Mouse (Mus musculus) NIH3T3 (cell line): ENCODE measurements around the gene Hnrnpa3.
"Not testable (repeated sequence)": the region's sequence is repeated elsewhere in the genome, so short reads cannot be mapped to it uniquely, and the experiment has no call there.

ENCODE experiments used
- DNase-seq: peaks from one replicate; pipeline ENCODE4 v3.0.0-alpha.2; 2012; ENCODE audit warnings: low read depth

Hnrnpa3 gene

DNA sequence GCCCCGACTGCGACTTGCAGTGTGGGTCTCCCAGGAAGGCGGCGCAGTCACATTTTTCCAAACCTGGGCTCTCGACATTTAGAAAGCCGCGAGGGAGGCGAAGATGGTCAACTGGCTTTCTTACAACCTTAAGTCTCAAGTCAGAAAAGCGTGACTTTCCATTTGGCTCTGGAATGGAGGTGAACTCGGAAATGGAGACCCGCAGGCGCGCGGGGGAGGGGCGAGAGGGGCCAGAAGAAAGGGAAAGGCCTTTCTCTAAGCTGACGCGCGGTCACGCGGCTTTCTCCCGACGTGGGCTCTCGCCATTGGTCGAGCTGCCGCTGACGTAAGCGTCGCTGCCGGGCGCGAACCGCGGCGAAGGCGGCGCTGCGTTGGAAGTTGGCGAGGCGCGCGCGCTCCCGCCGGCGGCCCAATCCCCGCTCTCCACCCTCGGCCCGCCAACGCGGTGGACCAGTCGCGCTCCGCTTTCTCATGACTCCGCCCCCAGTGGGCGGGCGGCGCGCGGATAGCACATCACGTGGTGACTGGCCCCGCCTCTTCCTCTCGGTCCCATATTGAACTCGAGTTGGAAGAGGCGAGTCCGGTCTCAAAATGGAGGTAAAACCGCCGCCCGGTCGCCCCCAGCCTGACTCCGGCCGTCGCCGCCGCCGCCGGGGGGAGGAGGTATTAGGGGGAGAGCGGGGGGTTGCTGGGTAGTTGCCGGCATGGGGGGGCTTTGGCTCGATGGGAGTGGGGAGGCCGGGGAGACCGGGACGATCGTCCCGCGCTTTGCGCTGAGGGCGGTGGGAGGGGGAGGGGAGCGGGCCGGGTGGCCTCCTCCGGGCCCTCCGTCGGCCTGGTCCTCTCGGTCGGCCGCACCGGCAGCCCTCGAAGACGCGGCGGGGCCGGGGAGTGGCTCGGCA, at the start of gene Hnrnpa3:
TSS of gene Hnrnpa3 (plus strand) at position 535 of the 902 bp plus-strand sequence.
- DNase-seq, result peak; percentile 100

DNA sequence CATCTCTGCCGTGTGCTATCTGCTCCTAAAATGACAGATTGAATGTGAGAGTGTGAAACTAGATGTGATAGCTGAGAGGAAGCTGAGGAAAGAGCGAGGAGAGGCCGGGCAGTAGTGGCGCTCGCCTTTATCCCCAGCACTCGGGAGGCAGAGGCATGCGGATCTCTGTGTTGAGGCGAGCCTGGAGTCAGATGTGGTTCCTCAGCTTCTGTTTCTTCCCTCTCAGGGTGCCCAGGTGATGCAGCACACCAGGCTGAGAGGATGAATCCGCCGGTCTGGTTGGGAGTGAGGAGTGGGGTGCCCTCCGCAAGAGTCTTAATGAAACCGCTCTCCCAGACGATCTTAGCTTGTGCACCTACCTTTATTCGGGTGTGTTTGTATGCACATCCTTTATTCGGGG, 49.1 kb upstream of the Hnrnpa3 start:
- DNase-seq, result no peak

DNA sequence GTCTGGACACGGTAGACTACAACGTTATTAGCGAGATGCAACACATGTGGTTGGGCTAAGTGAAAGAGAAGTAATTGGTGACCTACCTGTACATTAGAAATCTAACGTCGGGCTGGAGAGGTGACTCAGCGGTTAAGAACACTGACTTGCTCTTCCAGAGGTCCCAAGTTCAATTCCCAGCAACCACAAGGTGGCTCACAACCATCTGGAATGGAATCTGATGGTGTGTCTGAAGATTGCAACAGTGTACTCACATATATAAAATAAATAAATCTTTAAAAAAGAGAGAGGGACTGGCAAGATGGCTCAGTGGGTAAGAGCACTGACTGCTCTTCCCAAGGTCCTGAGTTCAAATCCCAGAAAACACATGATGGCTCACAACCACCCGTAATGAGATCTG, 48.5 kb upstream of the Hnrnpa3 start:
- peak; percentile 67 for DNase-seq

- no peak for DNase-seq
Measured at GRCm38 (mm10) chr2:75611041-75611805, 47.8 kb upstream of the Hnrnpa3 start.

- DNase-seq, result no peak
Measured at GRCm38 (mm10) chr2:75612006-75612405, 47.1 kb upstream of the Hnrnpa3 start.

DNA sequence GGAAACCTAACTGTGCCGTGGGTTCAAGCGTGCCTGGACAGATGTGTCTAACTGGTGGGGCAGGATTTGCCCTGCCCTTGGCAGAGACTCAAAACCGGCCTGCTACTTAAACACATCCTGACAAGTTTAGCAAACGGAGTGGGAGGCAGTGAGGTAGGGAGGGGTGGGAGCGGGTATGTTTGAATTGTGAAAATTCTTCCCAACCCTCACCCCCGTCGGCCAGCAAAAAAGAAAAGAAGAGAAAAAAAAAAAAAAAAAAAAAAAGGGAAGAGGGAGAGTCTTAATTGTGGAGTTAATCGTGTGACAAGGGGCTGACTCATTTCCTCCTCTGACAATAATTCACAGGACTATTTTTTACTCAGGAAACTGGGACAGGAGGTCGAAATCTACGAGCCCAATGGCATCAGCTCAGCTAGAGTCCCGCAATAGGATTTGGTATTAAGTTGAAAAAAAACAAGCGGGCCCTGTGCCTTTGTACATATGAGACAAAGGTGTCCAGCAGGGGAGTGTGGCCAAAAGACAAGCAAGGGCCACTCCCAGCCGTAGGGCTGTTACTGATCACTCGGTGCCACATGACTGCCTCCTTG, 46.0 kb upstream of the Hnrnpa3 start:
- peak; percentile 69 for DNase-seq

DNA sequence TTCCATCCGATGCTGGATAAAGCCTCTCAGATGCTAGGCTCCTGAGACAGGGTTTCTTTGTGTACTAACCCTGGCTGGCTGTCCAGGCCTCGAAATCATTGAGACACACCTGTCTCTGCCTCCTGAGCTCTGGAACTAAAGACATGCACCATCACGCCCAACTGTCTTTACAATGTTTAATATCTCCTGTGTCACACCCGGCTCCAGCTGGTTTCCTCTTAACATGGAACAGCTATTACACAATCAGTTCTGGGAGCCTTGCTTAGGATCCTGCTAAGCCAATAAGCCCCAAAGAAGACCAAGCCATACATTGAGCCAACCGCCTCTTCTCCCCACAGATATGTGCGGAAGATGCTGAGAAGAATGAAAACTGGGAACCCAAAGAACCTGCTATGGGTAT, 44.5 kb upstream of the Hnrnpa3 start:
- no peak for DNase-seq

DNA sequence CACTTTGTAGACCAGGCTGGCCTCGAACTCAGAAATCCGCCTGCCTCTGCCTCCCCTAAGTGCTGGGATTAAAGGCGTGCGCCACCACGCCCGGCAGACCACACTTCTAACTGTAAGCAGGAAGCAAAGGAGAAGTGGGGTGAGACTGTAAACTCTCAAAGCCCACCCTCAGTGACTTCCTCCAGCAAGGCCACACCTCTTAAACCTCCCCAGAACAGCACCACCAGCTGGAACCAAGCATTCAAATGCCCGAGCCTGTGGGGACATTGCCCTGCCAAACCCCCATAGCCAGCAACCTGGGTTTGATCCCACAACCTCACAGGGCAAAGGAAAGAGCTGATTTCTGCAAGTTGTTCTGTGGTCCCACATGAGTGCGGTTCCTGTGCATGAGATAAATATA, 42.1 kb upstream of the Hnrnpa3 start:
- DNase-seq, result no peak

- no peak for DNase-seq
Measured at GRCm38 (mm10) chr2:75618712-75619111, 40.3 kb upstream of the Hnrnpa3 start.

- peak; percentile 74 for DNase-seq
Measured at GRCm38 (mm10) chr2:75621873-75622654, 37.0 kb upstream of the Hnrnpa3 start.

GRCm38 (mm10) chr2:75625086-75625485, 34.0 kb upstream of the Hnrnpa3 start:
- DNase-seq, result no peak

- DNase-seq, result no peak
Measured at GRCm38 (mm10) chr2:75626597-75627440, 32.2 kb upstream of the Hnrnpa3 start.

- DNase-seq, result no peak
Measured at GRCm38 (mm10) chr2:75628487-75628886, 30.6 kb upstream of the Hnrnpa3 start.

GRCm38 (mm10) chr2:75631421-75631820, 27.6 kb upstream of the Hnrnpa3 start:
- peak; percentile 73 for DNase-seq

DNA sequence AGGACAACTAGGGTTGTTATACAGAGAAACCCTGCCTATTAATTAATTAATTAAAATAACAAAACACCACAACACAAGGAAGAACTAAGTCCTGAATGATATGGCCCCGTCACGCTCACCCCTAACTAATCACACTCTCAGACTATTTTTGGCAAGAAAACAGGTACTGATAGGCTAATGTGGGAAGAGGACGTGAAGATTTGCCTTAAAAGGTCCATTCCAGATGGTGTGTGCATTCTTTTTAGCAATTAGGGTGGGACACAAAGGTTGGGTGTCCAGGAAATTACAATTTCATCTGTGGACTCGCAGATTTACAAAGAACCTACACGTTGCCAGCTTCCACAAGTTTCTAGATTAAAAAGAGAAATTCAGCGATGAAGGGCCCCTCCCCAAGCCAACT, 27.0 kb upstream of the Hnrnpa3 start:
- DNase-seq, result no peak

- no peak for DNase-seq
Measured at GRCm38 (mm10) chr2:75632721-75633181, 26.3 kb upstream of the Hnrnpa3 start.

- no peak for DNase-seq
Measured at GRCm38 (mm10) chr2:75633381-75633780, 25.7 kb upstream of the Hnrnpa3 start.

GRCm38 (mm10) chr2:75633784-75634183, 25.3 kb upstream of the Hnrnpa3 start:
- no peak for DNase-seq

DNA sequence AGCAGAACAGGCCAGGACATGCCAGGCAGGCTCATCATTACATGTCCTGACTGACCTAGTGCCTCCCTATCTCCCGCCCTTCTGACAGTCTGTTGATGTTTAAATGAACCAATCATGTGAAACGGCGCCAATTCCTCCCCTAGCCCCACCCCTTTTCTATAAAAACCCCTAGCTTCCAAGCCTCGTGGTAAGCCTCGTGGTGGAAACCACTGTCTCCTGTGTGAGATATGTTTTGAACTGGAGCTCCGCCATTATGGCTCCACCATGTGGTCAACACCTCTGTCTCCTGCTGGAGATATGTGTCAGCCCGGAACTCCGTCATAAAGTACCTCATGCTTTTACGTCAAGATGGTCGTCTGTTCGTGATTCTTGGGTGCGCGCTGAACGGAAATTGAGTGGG, 24.6 kb upstream of the Hnrnpa3 start:
- not testable (repeated sequence) for DNase-seq

DNA sequence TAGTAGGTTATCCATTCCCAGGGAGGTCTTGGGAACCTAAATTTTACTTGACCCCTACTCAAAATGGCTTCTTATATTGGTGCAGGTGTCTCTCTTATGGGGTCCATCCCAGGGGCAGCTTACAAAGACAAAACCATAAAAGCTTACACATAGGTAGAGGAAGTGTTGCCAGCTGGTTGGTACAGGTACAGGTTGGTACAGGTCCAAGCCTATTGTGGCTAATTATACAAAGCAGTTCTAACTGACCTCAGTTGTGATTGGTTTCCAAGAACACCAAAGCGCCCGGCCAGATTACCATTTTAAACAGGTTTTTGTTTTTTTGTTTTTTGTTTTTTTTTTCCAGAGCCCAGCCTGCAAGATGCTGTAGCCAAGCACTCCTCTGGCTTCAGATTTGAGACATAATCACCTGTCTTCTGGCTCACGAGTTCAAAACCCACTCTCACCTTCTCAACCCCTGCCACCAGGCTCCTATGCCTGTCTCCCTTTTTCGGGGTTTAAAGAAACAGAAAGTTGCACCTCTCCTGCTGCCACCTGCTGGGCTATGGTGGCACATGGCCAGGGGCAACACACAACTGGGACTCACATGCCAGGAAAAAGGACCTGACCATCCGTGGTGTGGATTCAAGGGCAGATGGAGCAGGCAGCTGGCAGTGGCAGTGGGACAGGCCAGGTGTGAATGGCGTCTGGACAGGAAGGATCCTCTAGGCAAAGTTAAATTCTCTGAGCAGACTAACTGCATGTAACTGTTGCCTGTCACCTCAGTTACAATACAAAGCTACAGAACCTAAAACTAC, 22.6 kb upstream of the Hnrnpa3 start:
- no peak for DNase-seq
